Mouse (Mus musculus) spleen, adult 2 months (tissue): ENCODE measurements around the gene 6430531B16Rik. TPM values are rescaled to one million over a fixed set of nuclear protein-coding genes. Genes with fewer than 3 reads are reported as not detected.

Source experiments
- DNase-seq, 2 experiments: peaks; one replicate each; pipeline versions ENCODE4 v3.0.0 to v3.0.0-alpha.2; 2012 to 2021; ENCODE audit warnings: low spot score in 2 of 2, low read depth in 1 of 2
- H3K27ac ChIP-seq: fragments of 200-500 bp; 2 replicates; pipeline ENCODE4 v1.5.1; 2012; ENCODE audit warnings: low read length, inconsistent platforms; ENCODE audit not compliant: insufficient read depth
- H3K27me3 ChIP-seq: fragments of 200-500 bp; 2 replicates; pipeline ENCODE4 v1.6.1; 2012; ENCODE audit warnings: mild to moderate bottlenecking, moderate library complexity, low read length, inconsistent platforms; ENCODE audit not compliant: control insufficient read depth, insufficient read depth
- H3K36me3 ChIP-seq: fragments of 200-500 bp; 2 replicates; pipeline ENCODE4 v1.6.1; 2012; ENCODE audit warnings: mild to moderate bottlenecking, low read length, inconsistent platforms; ENCODE audit not compliant: control insufficient read depth, insufficient read depth
- H3K4me1 ChIP-seq: fragments of 200-500 bp; 2 replicates; pipeline ENCODE4 v1.6.1; 2011; ENCODE audit warnings: inconsistent platforms; ENCODE audit not compliant: control insufficient read depth, insufficient read depth, insufficient read length
- H3K4me3 ChIP-seq: fragments of 200-500 bp; 2 replicates; pipeline ENCODE4 v1.5.1; 2011; ENCODE audit warnings: mild to moderate bottlenecking, inconsistent platforms; ENCODE audit not compliant: insufficient read depth, insufficient read length; ENCODE audit errors: extremely low read depth
- CTCF ChIP-seq: fragments of 200-500 bp; IDR thresholded peaks from 2 replicates; pipeline ENCODE4 v1.5.1; 2011; ENCODE audit warnings: mild to moderate bottlenecking, inconsistent platforms; ENCODE audit not compliant: insufficient read depth, insufficient read length, insufficient replicate concordance; ENCODE audit errors: extremely low read depth
- POLR2A ChIP-seq: fragments of 200-500 bp; IDR thresholded peaks from 2 replicates; pipeline ENCODE4 v1.6.1; 2011; ENCODE audit warnings: low read depth, low read length, inconsistent platforms
- WGBS: fragments of 180-500 bp; shearing (Covaris S2); methylation state at CpG from one replicate; pipeline ENCODE4 v1.1.7; 2018; 5-methylcytosine and 5-hydroxymethylcytosine counted together
- polyA plus RNA-seq: library from polyadenylated mRNA; depleted of rRNA; stranded (reverse); fragments of >200 nt; gene quantifications from 2 replicates; pipeline ENCODE4 v1.2.3, GENCODE M21; 2012

6430531B16Rik gene
- polyA plus RNA-seq, 1 experiment: 0.22 TPM

DNA sequence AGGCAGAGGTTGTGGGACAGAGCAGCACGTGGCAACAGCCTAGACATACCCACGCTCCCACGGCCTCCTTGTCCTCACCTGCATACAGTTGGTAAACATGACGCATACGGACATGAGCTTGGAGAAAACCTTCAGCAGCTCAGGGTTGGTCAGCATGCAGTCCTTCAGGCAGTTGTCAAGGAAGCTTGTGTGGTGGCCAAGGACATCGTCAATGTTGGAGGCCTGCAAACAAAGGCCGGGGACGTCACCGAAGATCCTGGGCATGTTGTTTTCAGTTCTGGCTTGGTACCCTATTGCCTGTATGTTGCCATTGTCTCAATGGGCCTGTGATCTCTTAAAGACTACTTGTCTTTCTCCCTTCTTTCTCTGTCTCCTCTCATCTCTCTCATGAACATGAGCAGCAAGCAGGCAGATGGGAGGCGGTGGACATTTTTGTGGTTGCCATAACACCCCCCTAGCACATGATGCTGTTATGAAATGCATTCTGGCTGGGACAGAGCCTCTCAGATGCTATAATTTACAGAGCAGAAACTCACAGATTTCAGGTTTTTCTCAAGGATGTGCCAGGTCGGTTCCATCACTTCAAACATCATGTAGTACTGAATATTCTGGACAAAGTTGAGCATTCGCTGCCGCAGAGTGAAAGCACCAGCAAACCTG is 20.3 kb upstream of the 6430531B16Rik start:
- H3K4me1 ChIP-seq: no peaks in the 10 kb centered on the region
- TF ChIP-seq CTCF (no peak), POLR2A (no peak)
- no peak for DNase-seq
- 96% methylated on average over 13 of the region's 13 CpGs for WGBS
- H3K27ac ChIP-seq: no peak overlapping the region
- H3K4me3 ChIP-seq: no peak overlapping the region
- peaks cover 29% of the 10 kb centered on the region for H3K36me3 ChIP-seq
- no peaks in the 10 kb centered on the region for H3K27me3 ChIP-seq

DNA sequence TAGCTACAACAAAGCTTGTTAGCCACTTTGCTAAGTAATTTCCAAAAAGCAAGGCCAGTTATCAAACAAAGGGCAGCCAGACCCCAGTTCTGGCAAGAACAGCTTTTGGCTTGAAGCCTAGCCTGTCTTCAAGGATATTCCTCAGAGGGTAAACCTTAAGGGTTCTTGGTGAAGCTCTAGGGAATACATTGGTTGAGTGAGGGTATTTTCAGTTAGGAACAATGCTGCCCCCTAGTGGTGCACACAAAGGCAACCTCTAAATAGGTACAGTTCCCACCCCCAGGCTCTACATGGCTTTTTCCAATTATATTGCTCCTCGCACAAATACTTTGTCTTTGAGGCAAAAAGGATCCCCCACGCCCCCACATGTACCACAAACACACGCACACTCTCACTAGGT is 16.1 kb upstream of the 6430531B16Rik start:
- no peak overlapping the region for H3K27ac ChIP-seq
- peaks cover 14% of the 10 kb centered on the region for H3K36me3 ChIP-seq
- H3K4me1 ChIP-seq: no peaks in the 10 kb centered on the region
- H3K27me3 ChIP-seq: no peaks in the 10 kb centered on the region
- DNase-seq: peak; percentile 32 to 45
- TF ChIP-seq CTCF (peak; percentile 65; the same call in 1 of the 2 replicates), POLR2A (no peak)
- no peak overlapping the region for H3K4me3 ChIP-seq
- 40% methylated on average over 3 of the region's 3 CpGs for WGBS

DNA sequence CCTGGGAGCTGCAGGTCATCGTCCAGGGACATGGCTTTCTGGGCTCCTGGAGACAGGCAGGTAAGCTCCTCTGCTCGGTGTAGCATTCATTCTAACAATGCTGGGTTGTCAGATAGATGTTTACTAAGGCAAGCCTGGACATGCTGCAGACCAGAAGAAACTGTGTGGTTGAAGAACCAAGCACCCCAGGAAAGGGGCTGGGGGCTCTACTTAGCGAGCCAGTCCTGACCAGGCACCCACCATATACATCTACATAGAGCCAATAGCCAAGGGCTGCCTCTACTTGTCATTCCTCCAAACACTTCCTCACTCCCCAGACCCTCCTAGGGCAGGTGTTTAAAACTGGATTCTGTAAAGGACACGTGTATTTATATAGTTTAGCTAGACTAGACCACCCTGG is 15.6 kb upstream of the 6430531B16Rik start:
- Histone ChIP-seq H3K36me3 (peaks cover 13% of the 10 kb centered on the region), H3K27ac (no peak overlapping the region), H3K4me3 (no peak overlapping the region), H3K4me1 (no peaks in the 10 kb centered on the region), H3K27me3 (no peaks in the 10 kb centered on the region)
- DNase-seq: no peak
- TF ChIP-seq CTCF: no peak
- TF ChIP-seq POLR2A: no peak
- 87% methylated on average over 4 of the region's 4 CpGs for WGBS

DNA sequence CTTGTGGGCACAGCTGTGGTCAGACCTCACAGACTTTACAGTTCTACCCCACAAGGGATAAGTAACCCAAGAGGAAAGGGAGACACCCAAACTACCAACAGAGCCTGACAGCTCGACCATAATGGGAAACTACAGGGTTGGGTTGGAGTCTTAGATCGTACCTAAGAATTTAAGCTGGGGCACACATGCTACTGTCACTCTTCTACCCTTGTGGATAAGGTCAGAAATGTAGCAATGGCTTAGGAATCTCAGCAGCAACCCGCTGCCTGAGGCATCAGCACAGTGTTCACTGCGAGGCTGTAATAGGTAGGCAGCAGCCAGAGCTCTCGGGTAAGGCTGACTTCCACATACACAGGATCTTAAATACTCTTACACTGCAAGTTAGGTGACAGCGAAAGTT is 15.0 kb upstream of the 6430531B16Rik start:
- H3K27ac ChIP-seq: no peak overlapping the region
- no peak for DNase-seq
- WGBS: 88% methylated on average over 6 of the region's 6 CpGs
- no peaks in the 10 kb centered on the region for H3K4me1 ChIP-seq
- H3K36me3 ChIP-seq: peaks cover 9% of the 10 kb centered on the region
- H3K27me3 ChIP-seq: no peaks in the 10 kb centered on the region
- H3K4me3 ChIP-seq: no peak overlapping the region
- no peak for TF ChIP-seq POLR2A
- TF ChIP-seq CTCF: no peak

DNA sequence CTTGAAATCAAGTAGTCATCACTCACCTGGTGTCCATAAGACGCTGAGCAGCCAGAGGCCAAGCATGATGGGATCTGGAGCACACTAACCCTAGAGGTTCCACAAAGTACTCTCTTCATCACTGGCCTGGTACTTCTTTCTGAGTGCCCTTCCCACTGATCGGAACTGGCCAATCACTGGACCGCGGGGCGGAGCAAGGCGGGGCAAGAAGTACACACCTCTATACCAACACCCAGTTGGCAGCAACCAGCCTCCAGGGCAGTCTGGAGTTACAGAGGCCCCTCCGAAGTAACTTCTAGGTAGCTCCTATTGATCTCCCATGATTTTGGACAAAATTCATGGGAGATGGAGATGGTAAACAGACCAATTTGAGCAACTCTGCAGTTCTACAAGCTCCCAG is 13.9 kb upstream of the 6430531B16Rik start, which contains the start of gene Adam8:
TSS of gene Adam8 (minus strand) at position 157 of the 400 bp plus-strand sequence.
- no peak within 1 kb of the TSS for H3K27ac ChIP-seq
- DNase-seq: peak in 1 of 2 experiments; percentile 31
- TF ChIP-seq POLR2A (no peak), CTCF (no peak)
- WGBS: 41% methylated on average over 7 of the region's 7 CpGs
- H3K27me3 ChIP-seq: no peaks in the 10 kb centered on the region
- no peaks in the 10 kb centered on the region for H3K4me1 ChIP-seq
- peak within 1 kb of the TSS; percentile 14; the same call in 1 of the 2 replicates for H3K4me3 ChIP-seq
- H3K36me3 ChIP-seq: peaks cover 5% of the 10 kb centered on the region; the same call in 1 of the 2 replicates

DNA sequence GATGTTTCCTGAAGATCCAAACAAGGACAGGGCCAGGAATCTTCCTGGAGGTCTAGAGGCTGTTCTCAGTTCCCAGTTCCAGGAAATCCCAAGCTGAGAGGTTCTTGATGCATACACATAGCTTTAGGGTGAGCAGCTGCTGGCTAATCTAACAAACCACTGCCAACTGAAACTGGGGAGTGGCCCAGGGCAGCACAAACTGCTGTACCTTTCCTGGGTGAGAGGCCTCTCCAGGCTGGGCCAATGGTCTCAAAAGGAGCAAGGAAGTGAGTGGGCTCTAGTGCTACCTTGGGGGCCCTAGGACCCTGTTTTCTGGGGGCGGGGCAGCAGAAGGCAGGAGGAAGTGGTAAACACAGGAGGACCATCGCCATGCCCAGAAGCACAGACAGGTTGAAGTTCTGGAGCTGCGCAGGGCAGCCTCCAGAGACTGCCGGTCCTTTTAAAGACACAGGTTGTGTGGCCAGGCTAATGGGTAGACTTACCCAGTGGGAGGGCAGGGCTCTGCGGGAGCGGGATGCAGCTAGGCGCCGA is 12.4 kb upstream of the 6430531B16Rik start:
- WGBS: 52% methylated on average over 8 of the region's 8 CpGs
- Histone ChIP-seq H3K27me3 (no peaks in the 10 kb centered on the region), H3K4me3 (peak overlapping the region; percentile 14; the same call in 1 of the 2 replicates), H3K36me3 (no peaks in the 10 kb centered on the region), H3K27ac (no peak overlapping the region), H3K4me1 (no peaks in the 10 kb centered on the region)
- TF ChIP-seq POLR2A (no peak), CTCF (no peak)
- no peak for DNase-seq

DNA sequence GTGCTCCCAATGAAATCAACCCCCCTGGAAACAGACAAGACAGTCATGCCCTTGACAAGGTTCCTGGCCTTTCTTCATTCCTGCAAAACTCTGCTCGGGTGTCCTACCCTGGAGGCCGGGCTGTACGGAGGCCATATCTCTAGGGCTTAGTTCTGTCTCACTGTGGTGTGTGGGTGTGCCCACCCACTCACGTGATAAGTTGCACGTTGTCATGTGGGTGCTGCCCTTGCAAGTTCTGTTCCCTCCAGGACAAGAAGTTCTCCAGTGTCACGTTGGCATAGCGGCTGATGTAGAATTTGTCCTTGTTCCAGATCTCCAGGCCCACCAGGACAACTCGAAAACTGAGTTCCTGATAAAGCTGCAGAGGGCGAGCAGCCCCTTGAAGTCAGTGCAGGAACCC is 9.7 kb upstream of the 6430531B16Rik start:
- H3K4me3 ChIP-seq: no peak overlapping the region
- 83% methylated on average over 9 of the region's 9 CpGs for WGBS
- TF ChIP-seq POLR2A (no peak), CTCF (no peak)
- H3K27ac ChIP-seq: no peak overlapping the region
- H3K4me1 ChIP-seq: no peaks in the 10 kb centered on the region
- no peak for DNase-seq
- H3K27me3 ChIP-seq: no peaks in the 10 kb centered on the region
- no peaks in the 10 kb centered on the region for H3K36me3 ChIP-seq
